9 mouse cellular contexts compared by ENCODE assay signal in the genomic region with DNA sequence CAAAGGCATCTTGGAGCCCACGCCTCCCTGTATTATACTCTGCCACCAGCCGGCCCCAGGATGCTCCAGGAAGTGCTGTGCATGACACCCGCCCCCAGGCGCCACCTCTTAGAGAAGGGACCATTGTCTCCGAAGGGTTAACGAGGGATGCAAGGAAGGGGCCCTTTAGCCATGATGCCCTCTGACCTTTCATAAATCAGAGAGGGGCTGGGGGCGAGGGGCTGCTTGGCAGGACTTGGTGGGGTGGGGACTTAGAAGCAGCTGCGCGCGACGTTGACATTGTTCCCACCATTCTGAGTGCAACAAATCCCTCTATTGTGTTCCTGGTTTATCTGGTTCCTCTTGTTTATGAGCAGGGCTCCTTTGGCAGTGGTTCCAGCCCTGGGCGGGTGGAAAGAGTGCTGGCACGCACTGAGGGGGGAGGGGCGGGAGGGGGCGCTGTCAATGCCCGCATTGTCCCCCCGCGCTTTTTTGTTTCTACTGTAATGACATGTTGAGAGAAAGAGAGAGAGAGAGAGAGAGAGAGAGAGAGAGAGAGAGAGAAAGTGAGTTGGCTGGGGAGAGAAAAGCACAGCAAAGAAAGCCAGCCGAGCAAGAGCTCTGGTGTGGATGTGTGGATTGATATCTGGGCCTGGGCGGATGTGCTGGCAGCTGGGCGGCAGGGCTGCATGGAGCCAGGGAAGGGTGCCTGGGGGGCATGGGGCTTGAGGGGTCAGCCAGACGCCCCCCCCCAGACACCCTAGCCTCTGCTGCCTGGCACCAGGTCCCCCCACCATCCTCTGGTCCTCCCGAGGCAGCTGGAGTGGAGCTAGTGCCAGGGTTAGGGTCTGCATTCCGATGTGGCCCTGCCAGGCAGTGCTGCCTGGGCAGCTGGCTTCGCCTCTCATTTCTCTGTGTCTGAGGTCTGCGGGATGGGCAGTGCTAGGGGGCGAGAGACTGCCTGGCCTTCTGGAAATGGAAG. TPM values are rescaled to one million over a fixed set of nuclear protein-coding genes. Genes with fewer than 3 reads are reported as not detected.
A peak's percentile ranks its signal among the peaks of the same experiment; 100 is the strongest.
DNase-seq lines count a peak whose midpoint lies in the region; ATAC-seq and TF ChIP-seq lines count a peak whose summit lies in the region.
"Had no signal": no experiment of that assay in that cellular context is flagged by ENCODE, and none has a peak within 500 bp of the region (broad histone marks: within the 10 kb centered on the region; RNA-seq: fewer than 3 reads in every experiment).

No protein-coding gene starts in this region.

- 39% methylated on average over 27 of the region's 27 CpGs for WGBS in kidney, postnatal 0 days
- 16% methylated on average over 27 of the region's 27 CpGs for WGBS in embryonic facial prominence, embryonic 12.5 days

- no peaks in the 10 kb centered on the region for H3K36me3 ChIP-seq in kidney, postnatal 0 days (ENCODE audit: insufficient read depth, low read length)
- H3K36me3 ChIP-seq in embryonic facial prominence, embryonic 12.5 days: no peaks in the 10 kb centered on the region

- H3K4me1 ChIP-seq in kidney, postnatal 0 days (replicated peaks; ENCODE audit: insufficient read depth, low read length): peaks cover 5% of the 10 kb centered on the region; the same call in 1 of the 2 replicates
- peaks cover 16% of the 10 kb centered on the region for H3K4me1 ChIP-seq in embryonic facial prominence, embryonic 12.5 days

- no peak overlapping the region for H3K9ac ChIP-seq in kidney, postnatal 0 days (ENCODE audit: low read depth, low read length)
- peak overlapping the region; percentile 43; the same call in 1 of the 2 replicates for H3K9ac ChIP-seq in embryonic facial prominence, embryonic 12.5 days

- H3K27me3 ChIP-seq in kidney, postnatal 0 days (ENCODE audit: insufficient read depth, low read length): no peaks in the 10 kb centered on the region
- H3K27me3 ChIP-seq in embryonic facial prominence, embryonic 12.5 days: no peaks in the 10 kb centered on the region

- intact Hi-C loops in heart, postnatal 14 days (cut with DNase I): no loop called here
- intact Hi-C loops in left cerebral cortex, postnatal 4 days (cut with DNase I): no loop called here

- no peak overlapping the region for H3K4me3 ChIP-seq in kidney, postnatal 0 days (replicated peaks; ENCODE audit: low read depth, low read length)
- no peak overlapping the region for H3K4me3 ChIP-seq in embryonic facial prominence, embryonic 12.5 days

- ATAC-seq in kidney, postnatal 0 days (replicated peaks; ENCODE audit: low FRiP score, low read depth): no peak
- peak; percentile 54; the same call in 1 of the 2 replicates for ATAC-seq in embryonic facial prominence, embryonic 12.5 days (ENCODE audit: insufficient number of reproducible peaks, insufficient read depth, low FRiP score, low TSS enrichment)
- ATAC-seq in monocyte, adult 5-6 weeks (replicated peaks; ENCODE audit: insufficient number of reproducible peaks, low FRiP score, low TSS enrichment, poor library complexity, severe bottlenecking): no peak

- H3K9me3 ChIP-seq in kidney, postnatal 0 days (replicated peaks; ENCODE audit: low read length): no peaks in the 10 kb centered on the region
- H3K9me3 ChIP-seq in embryonic facial prominence, embryonic 12.5 days: no peaks in the 10 kb centered on the region

- TF ChIP-seq CTCF in kidney, postnatal 0 days (IDR thresholded peaks at IDR 0.05; ENCODE audit: low read depth): no peak

- peak overlapping the region; percentile 18; the same call in 1 of the 2 replicates for H3K4me2 ChIP-seq in kidney, postnatal 0 days (ENCODE audit: low read length)
- H3K4me2 ChIP-seq in embryonic facial prominence, embryonic 12.5 days (replicated peaks): peak overlapping the region; percentile 18

- no peak for DNase-seq in kidney, postnatal 0 days (ENCODE audit: low spot score)
- no peak for DNase-seq in kidney, adult 8-10 months
- peak; percentile 36 to 55 for DNase-seq in heart, postnatal 14 days
- peak; percentile 69 for DNase-seq in left cerebral cortex, postnatal 4 days
- DNase-seq in neural tube, embryonic 10.5 days (ENCODE audit: extremely low spot score, low spot score): peak; percentile 61
- no peak for DNase-seq in adrenal gland, postnatal 4 days (ENCODE audit: low spot score in 2 of 2)

- H3K27ac ChIP-seq in kidney, postnatal 0 days: no peak overlapping the region
- peak overlapping the region; percentile 88 for H3K27ac ChIP-seq in embryonic facial prominence, embryonic 12.5 days

RNA-seq across cellular contexts. Expression of a gene that starts 28.1 kb away (rescaled TPM):
- 0.23 and 0.25 TPM in 2 replicates for polyA plus RNA-seq in kidney, postnatal 0 days (2015; fragmentation: Nextera tagmentation; extraction: Ambion mirVana)
- 21.1 and 21.7 TPM in 2 replicates for polyA plus RNA-seq in embryonic facial prominence, embryonic 12.5 days (2016; fragmentation: Nextera tagmentation; extraction: Ambion mirVana)
- 1 to 10 TPM; 1.6 to 1.8 TPM for total RNA-seq in heart, postnatal 14 days (2021)
- total RNA-seq in left cerebral cortex, postnatal 4 days (2021): 10 to 100 TPM; 16.5 to 18.1 TPM
- total RNA-seq in monocyte, adult 5-6 weeks (2017): not detected in 3 replicates
- total RNA-seq in adrenal gland, postnatal 4 days (2021): 10 to 100 TPM in 1 of 2 experiments, 1 to 10 TPM in 1; 9.5 to 12.3 TPM
- total RNA-seq: liver, adult 2 months had no signal
- polyA plus RNA-seq: liver, adult 2 months had no signal

RNA-seq across cellular contexts. Expression of a gene that starts 35.8 kb away (rescaled TPM):
- 31.8 and 35.6 TPM in 2 replicates for polyA plus RNA-seq in kidney, postnatal 0 days (2015; fragmentation: Nextera tagmentation; extraction: Ambion mirVana)
- polyA plus RNA-seq in embryonic facial prominence, embryonic 12.5 days (2016; fragmentation: Nextera tagmentation; extraction: Ambion mirVana): 60.2 and 60.7 TPM in 2 replicates
- 10 to 100 TPM; 22.4 to 23.2 TPM for total RNA-seq in heart, postnatal 14 days (2021)
- total RNA-seq in left cerebral cortex, postnatal 4 days (2021): 10 to 100 TPM; 63.3 to 69.7 TPM
- total RNA-seq in monocyte, adult 5-6 weeks (2017): 7.2 to 13.7 TPM (median 8.1 TPM) in 3 replicates
- total RNA-seq in adrenal gland, postnatal 4 days (2021): 10 to 100 TPM; 32.1 to 33.2 TPM

RNA-seq across cellular contexts. Expression of a gene that starts 36.0 kb away (rescaled TPM):
- polyA plus RNA-seq in kidney, postnatal 0 days (2015; fragmentation: Nextera tagmentation; extraction: Ambion mirVana): 0.33 and 0.42 TPM in 2 replicates
- 0.78 and 0.90 TPM in 2 replicates for polyA plus RNA-seq in embryonic facial prominence, embryonic 12.5 days (2016; fragmentation: Nextera tagmentation; extraction: Ambion mirVana)
- total RNA-seq in heart, postnatal 14 days (2021): under 1 TPM; 0.76 to 0.98 TPM
- total RNA-seq in left cerebral cortex, postnatal 4 days (2021): 1 to 10 TPM; 1.9 to 2.4 TPM
- not detected in 3 replicates for total RNA-seq in monocyte, adult 5-6 weeks (2017)
- under 1 TPM; 0.17 to 0.70 TPM for total RNA-seq in adrenal gland, postnatal 4 days (2021)
- total RNA-seq: liver, adult 2 months had no signal
- polyA plus RNA-seq: liver, adult 2 months had no signal

RNA-seq across cellular contexts. Expression of a gene that starts 52.1 kb away (rescaled TPM):
- 12.9 and 15.2 TPM in 2 replicates for polyA plus RNA-seq in kidney, postnatal 0 days (2015; fragmentation: Nextera tagmentation; extraction: Ambion mirVana)
- polyA plus RNA-seq in embryonic facial prominence, embryonic 12.5 days (2016; fragmentation: Nextera tagmentation; extraction: Ambion mirVana): 7.3 and 7.4 TPM in 2 replicates
- 1 to 10 TPM; 1.3 to 2.7 TPM for total RNA-seq in heart, postnatal 14 days (2021)
- total RNA-seq in left cerebral cortex, postnatal 4 days (2021): 10 to 100 TPM; 12.1 to 13.1 TPM
- not detected in 3 replicates for total RNA-seq in monocyte, adult 5-6 weeks (2017)
- 1 to 10 TPM; 8.0 to 9.0 TPM for total RNA-seq in adrenal gland, postnatal 4 days (2021)

RNA-seq across cellular contexts. Expression of a gene that starts 52.4 kb away (rescaled TPM):
- polyA plus RNA-seq in kidney, postnatal 0 days (2015; fragmentation: Nextera tagmentation; extraction: Ambion mirVana): 314 and 321 TPM in 2 replicates
- 359 and 385 TPM in 2 replicates for polyA plus RNA-seq in embryonic facial prominence, embryonic 12.5 days (2016; fragmentation: Nextera tagmentation; extraction: Ambion mirVana)
- 100 to 1,000 TPM; 111 to 116 TPM for total RNA-seq in heart, postnatal 14 days (2021)
- total RNA-seq in left cerebral cortex, postnatal 4 days (2021): 100 to 1,000 TPM; 143 to 152 TPM
- total RNA-seq in monocyte, adult 5-6 weeks (2017): 26.5 to 98.4 TPM (median 53.0 TPM) in 3 replicates
- total RNA-seq in adrenal gland, postnatal 4 days (2021): 100 to 1,000 TPM; 134 to 142 TPM

Comparison
In these comparisons a context has a peak if more than half of its experiments do, and no peak if none do; other contexts are left out.
1. DNase-seq: peak in heart, postnatal 14 days (2 of 2), left cerebral cortex, postnatal 4 days (single experiment) and neural tube, embryonic 10.5 days (single experiment); none in kidney, postnatal 0 days (single experiment), kidney, adult 8-10 months (0 of 2) and adrenal gland, postnatal 4 days (0 of 2).